Mouse (Mus musculus) MEL (cell line): ENCODE results near the gene Hsdl1. TPM values are rescaled to one million over a fixed set of nuclear protein-coding genes. Genes with fewer than 3 reads are reported as not detected.
A peak's percentile ranks its signal among the peaks of the same experiment; 100 is the strongest.

Experiments used
- DNase-seq: peaks from one replicate; pipeline ENCODE4 v3.0.0; 2011; ENCODE audit warnings: low read depth, low spot score
- H3K27ac ChIP-seq: 2 replicates; pipeline ENCODE4 v1.5.1; 2012; ENCODE audit warnings: low read depth, mild to moderate bottlenecking, control low read depth, low read length, moderate library complexity; ENCODE audit not compliant: control insufficient read depth
- H3K27me3 ChIP-seq, 2 experiments: fragments of 150-350 bp in 1 of 2; sonication (generic) in 1 of 2; 2 replicates each; pipeline ENCODE4 v1.6.1; 2012; ENCODE audit warnings: low read length in 2 of 2, mild to moderate bottlenecking in 2 of 2, improper control_type of control experiment in 1 of 2, moderate library complexity in 1 of 2; ENCODE audit not compliant: insufficient read depth in 2 of 2, control insufficient read depth in 1 of 2
- H3K36me3 ChIP-seq, 2 experiments: 2 replicates each; pipeline ENCODE4 v1.6.1; 2012 to 2014; ENCODE audit warnings: low read length in 2 of 2, improper control_type of control experiment in 1 of 2, inconsistent platforms in 1 of 2, mild to moderate bottlenecking in 1 of 2; ENCODE audit not compliant: insufficient read depth in 2 of 2, control insufficient read depth in 1 of 2
- H3K4me1 ChIP-seq, 2 experiments: fragments of 150-350 bp in 1 of 2; sonication (generic) in 1 of 2; 2 replicates each; pipeline ENCODE4 v1.6.1; 2012; ENCODE audit warnings: low read length in 2 of 2, improper control_type of control experiment in 1 of 2, mild to moderate bottlenecking in 1 of 2; ENCODE audit not compliant: insufficient read depth in 2 of 2, control insufficient read depth in 1 of 2
- H3K4me3 ChIP-seq, 2 experiments: fragments of 150-350 bp in 1 of 2; sonication (generic) in 1 of 2; 2 replicates each; pipeline ENCODE4 v1.5.1; 2012; ENCODE audit warnings: low read depth in 2 of 2, low read length in 2 of 2, mild to moderate bottlenecking in 2 of 2, moderate library complexity in 2 of 2, control low read depth in 1 of 2, improper control_type of control experiment in 1 of 2; ENCODE audit not compliant: control insufficient read depth in 1 of 2, insufficient read depth in 1 of 2
- H3K79me2 ChIP-seq: 2 replicates; pipeline ENCODE4 v1.6.1; 2012; ENCODE audit warnings: mild to moderate bottlenecking, low read length, moderate library complexity; ENCODE audit not compliant: control insufficient read depth, poor library complexity, insufficient read depth
- H3K9ac ChIP-seq: 2 replicates; pipeline ENCODE4 v1.6.1; 2012; ENCODE audit warnings: low read depth, mild to moderate bottlenecking, control low read depth, low read length, moderate library complexity; ENCODE audit not compliant: control insufficient read depth, poor library complexity, severe bottlenecking
- H3K9me3 ChIP-seq: fragments of 150-350 bp; sonication (generic); replicated peaks from 2 replicates; pipeline ENCODE4 v1.6.1; 2012; ENCODE audit warnings: mild to moderate bottlenecking, low read length, improper control_type of control experiment, moderate library complexity; ENCODE audit not compliant: insufficient read depth
- BHLHE40 ChIP-seq: IDR thresholded peaks from 2 replicates; pipeline ENCODE4 v1.6.1; 2012; ENCODE audit warnings: low read depth, mild to moderate bottlenecking, inconsistent platforms, low read length, improper control_type of control experiment, borderline replicate concordance
- CHD1 ChIP-seq: IDR thresholded peaks from 2 replicates; pipeline ENCODE4 v1.6.1; 2012; ENCODE audit warnings: low read depth, mild to moderate bottlenecking, inconsistent platforms, low read length, improper control_type of control experiment
- CHD2 ChIP-seq: IDR thresholded peaks from 2 replicates; pipeline ENCODE4 v1.6.1; 2011; ENCODE audit warnings: low read length, improper control_type of control experiment
- CTCF ChIP-seq, 3 experiments: IDR thresholded peaks in 2 of 3; conservative IDR thresholded peaks in 1 of 3; 2 replicates each; pipeline ENCODE4 v1.5.1; 2011 to 2012; ENCODE audit warnings: low read length in 3 of 3, low read depth in 2 of 3, mild to moderate bottlenecking in 2 of 3, improper control_type of control experiment in 1 of 3, inconsistent platforms in 1 of 3, mixed read lengths in 1 of 3, moderate library complexity in 1 of 3; ENCODE audit not compliant: control insufficient read depth in 1 of 3, insufficient read depth in 1 of 3, poor library complexity in 1 of 3, severe bottlenecking in 1 of 3
- EP300 ChIP-seq, 2 experiments: IDR thresholded peaks; 2 replicates each; pipeline ENCODE4 v1.6.1; 2011; ENCODE audit warnings: improper control_type of control experiment in 2 of 2, low read length in 2 of 2, low read depth in 1 of 2, mild to moderate bottlenecking in 1 of 2
- ETS1 ChIP-seq: IDR thresholded peaks from 2 replicates; pipeline ENCODE4 v1.6.1; 2012; ENCODE audit warnings: low read depth, mild to moderate bottlenecking, inconsistent platforms, low read length, improper control_type of control experiment, moderate library complexity
- GABPA ChIP-seq: IDR thresholded peaks from 2 replicates; pipeline ENCODE4 v1.6.1; 2012; ENCODE audit warnings: low read depth, mild to moderate bottlenecking, inconsistent platforms, low read length, improper control_type of control experiment, moderate library complexity
- GATA1 ChIP-seq: IDR thresholded peaks from 2 replicates; pipeline ENCODE4 v1.6.1; 2011; ENCODE audit warnings: low read depth, low read length, improper control_type of control experiment
- HCFC1 ChIP-seq: IDR thresholded peaks from 2 replicates; pipeline ENCODE4 v1.6.1; 2012; ENCODE audit warnings: low read depth, mild to moderate bottlenecking, inconsistent platforms, low read length, improper control_type of control experiment, moderate library complexity
- JUND ChIP-seq: IDR thresholded peaks from 2 replicates; pipeline ENCODE4 v1.6.1; 2011; ENCODE audit warnings: low read depth, mild to moderate bottlenecking, improper control_type of control experiment, low read length
- KAT2A ChIP-seq: conservative IDR thresholded peaks from 2 replicates; pipeline ENCODE4 v1.6.1; 2012; ENCODE audit warnings: low read depth, low read length, improper control_type of control experiment, inconsistent platforms
- MAX ChIP-seq: IDR thresholded peaks from 2 replicates; pipeline ENCODE4 v1.6.1; 2011; ENCODE audit warnings: low read length, improper control_type of control experiment
- MAZ ChIP-seq: IDR thresholded peaks from 2 replicates; pipeline ENCODE4 v1.6.1; 2012; ENCODE audit warnings: low read depth, mild to moderate bottlenecking, inconsistent platforms, low read length, improper control_type of control experiment
- MEF2A ChIP-seq: IDR thresholded peaks from 2 replicates; pipeline ENCODE4 v1.6.1; 2014; ENCODE audit warnings: low read depth, mild to moderate bottlenecking, inconsistent platforms, low read length, improper control_type of control experiment; ENCODE audit not compliant: poor library complexity, insufficient replicate concordance, severe bottlenecking; ENCODE audit errors: extremely low read depth
- MXI1 ChIP-seq: IDR thresholded peaks from 2 replicates; pipeline ENCODE4 v1.6.1; 2011; ENCODE audit warnings: mild to moderate bottlenecking, low read depth, low read length, improper control_type of control experiment
- MYB ChIP-seq: IDR thresholded peaks from 2 replicates; pipeline ENCODE4 v1.6.1; 2011; ENCODE audit warnings: mild to moderate bottlenecking, low read depth, low read length, improper control_type of control experiment
- MYC ChIP-seq: IDR thresholded peaks from 2 replicates; pipeline ENCODE4 v1.6.1; 2011; ENCODE audit warnings: low read depth, mild to moderate bottlenecking, low read length, improper control_type of control experiment, moderate library complexity
- POLR2A ChIP-seq, 2 experiments: IDR thresholded peaks; 2 replicates each; pipeline ENCODE4 v1.6.1; 2011 to 2012; ENCODE audit warnings: low read length in 2 of 2, mild to moderate bottlenecking in 2 of 2, control low read depth in 1 of 2, improper control_type of control experiment in 1 of 2, low read depth in 1 of 2, moderate library complexity in 1 of 2; ENCODE audit not compliant: control insufficient read depth in 1 of 2, insufficient read depth in 1 of 2, poor library complexity in 1 of 2
- POLR2AphosphoS2 ChIP-seq: IDR thresholded peaks from 2 replicates; pipeline ENCODE4 v1.6.1; 2011; ENCODE audit warnings: low read length, improper control_type of control experiment
- RCOR1 ChIP-seq: IDR thresholded peaks from 2 replicates; pipeline ENCODE4 v1.6.1; 2012; ENCODE audit warnings: low read depth, mild to moderate bottlenecking, inconsistent platforms, low read length, improper control_type of control experiment
- SIN3A ChIP-seq: IDR thresholded peaks from 2 replicates; pipeline ENCODE4 v1.6.1; 2012; ENCODE audit warnings: low read length, improper control_type of control experiment, inconsistent platforms
- SMC3 ChIP-seq: IDR thresholded peaks from 2 replicates; pipeline ENCODE4 v1.6.1; 2011; ENCODE audit warnings: low read depth, low read length, improper control_type of control experiment
- TAL1 ChIP-seq: IDR thresholded peaks from 2 replicates; pipeline ENCODE4 v1.6.1; 2012; ENCODE audit warnings: mild to moderate bottlenecking, inconsistent platforms, low read length, moderate library complexity, mixed read lengths
- TBP ChIP-seq: IDR thresholded peaks from 2 replicates; pipeline ENCODE4 v1.8.0; 2011; ENCODE audit warnings: low read depth, low read length, improper control_type of control experiment
- TCF12 ChIP-seq: IDR thresholded peaks from 2 replicates; pipeline ENCODE4 v1.6.1; 2014; ENCODE audit warnings: low read depth, mild to moderate bottlenecking, inconsistent platforms, low read length, improper control_type of control experiment, moderate library complexity
- UBTF ChIP-seq: IDR thresholded peaks from 2 replicates; pipeline ENCODE4 v1.6.1; 2012; ENCODE audit warnings: low read depth, mild to moderate bottlenecking, inconsistent platforms, low read length, improper control_type of control experiment, moderate library complexity, borderline replicate concordance; ENCODE audit not compliant: insufficient read depth
- USF1 ChIP-seq: IDR thresholded peaks from 2 replicates; pipeline ENCODE4 v1.6.1; 2014; ENCODE audit warnings: low read depth, mild to moderate bottlenecking, inconsistent platforms, low read length, improper control_type of control experiment, moderate library complexity
- ZNF384 ChIP-seq: IDR thresholded peaks from 2 replicates; pipeline ENCODE4 v1.6.1; 2012; ENCODE audit warnings: low read depth, mild to moderate bottlenecking, inconsistent platforms, low read length, improper control_type of control experiment
- polyA plus RNA-seq, 2 experiments: library from polyadenylated mRNA; stranded (reverse) in 1 of 2; unstranded in 1 of 2; fragments of >175 nt in 1 of 2; fragments of >200 nt in 1 of 2; gene quantifications; 2 replicates each; pipeline versions ENCODE4 v1.2.1 to v1.2.4; 2012; ENCODE audit warnings: low replicate concordance in 2 of 2, low read depth in 1 of 2; ENCODE audit not compliant: insufficient read length in 2 of 2, insufficient read depth in 1 of 2, missing spikeins in 1 of 2
- total RNA-seq: library from RNA; depleted of rRNA; stranded (reverse); fragments of 300-350 nt; gene quantifications from 2 replicates; pipeline ENCODE4 v1.2.3, GENCODE M21; 2012

Hsdl1 gene
- total and polyA plus RNA-seq, 3 experiments, result 29.4 to 46.3 (median 37.1) TPM

DNA sequence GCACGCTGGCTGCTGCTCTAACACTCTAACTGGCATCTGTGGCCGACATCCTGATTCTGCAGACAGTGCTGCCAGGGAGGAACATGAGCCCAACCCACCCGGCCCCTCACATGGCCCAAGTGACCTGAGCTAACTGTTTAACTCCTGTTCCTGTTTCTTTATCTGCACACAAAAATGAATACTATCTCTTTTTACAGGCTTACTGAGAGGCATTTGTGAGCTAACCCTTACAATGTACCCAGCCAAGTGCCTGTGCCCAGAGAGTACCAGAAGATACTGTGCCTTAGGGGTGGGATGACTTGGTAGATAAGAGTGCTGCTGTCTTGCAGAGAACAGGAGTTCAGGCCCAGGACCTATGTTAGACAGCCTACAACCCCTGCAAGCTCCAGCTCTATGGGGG lies 60.0 kb downstream of the Hsdl1 start:
- peak; percentile 52; the same call in 1 of the 2 replicates for TF ChIP-seq MAZ
- peak; percentile 81 for TF ChIP-seq MXI1
- no peak; the same call in 1 of the 2 replicates for TF ChIP-seq SMC3
- TF ChIP-seq HCFC1, result no peak
- TF ChIP-seq MYB, result peak; percentile 75
- peak; percentile 41; the same call in 1 of the 2 replicates for TF ChIP-seq MAX
- 0 out of 2 replicates have a peak, but pooled peaks have one; percentile 65 for TF ChIP-seq MYC
- TF ChIP-seq EP300 (IDR thresholded peaks at IDR 0.05; ENCODE audit: low read depth in 1 of 2, low read length in 2 of 2), result peak; percentile 96 to 97
- no peak for TF ChIP-seq ZNF384
- TF ChIP-seq POLR2AphosphoS2, result 0 out of 2 replicates have a peak, but pooled peaks have one; percentile 30
- TF ChIP-seq POLR2A (IDR thresholded peaks at IDR 0.05; ENCODE audit: control insufficient read depth in 1 of 2, insufficient read depth in 1 of 2, low read depth in 1 of 2, low read length in 2 of 2, poor library complexity in 1 of 2), result no peak; a peak in 1 of 4 replicates
- TF ChIP-seq TCF12, result peak; percentile 95
- peak; percentile 63 for TF ChIP-seq SIN3A
- TF ChIP-seq TAL1, result peak; percentile 85
- TF ChIP-seq TBP, result 0 out of 2 replicates have a peak, but pooled peaks have one; percentile 38
- TF ChIP-seq USF1, result peak; percentile 63; the same call in 1 of the 2 replicates
- TF ChIP-seq RCOR1, result peak; percentile 66
- peak; percentile 96 for TF ChIP-seq GATA1
- TF ChIP-seq ETS1, result peak; percentile 88
- TF ChIP-seq KAT2A, result no peak
- no peak for TF ChIP-seq JUND
- no peak for TF ChIP-seq UBTF
- no peaks in the 10 kb centered on the region for H3K9me3 ChIP-seq
- no peaks in the 10 kb centered on the region for H3K79me2 ChIP-seq
- peak; percentile 87 for DNase-seq
- H3K4me1 ChIP-seq, result peaks cover 24 to 29% of the 10 kb centered on the region in 2 experiments
- no peak overlapping the region for H3K9ac ChIP-seq
- no peak overlapping the region for H3K4me3 ChIP-seq
- H3K27ac ChIP-seq, result peak overlapping the region; percentile 75
- H3K27me3 ChIP-seq, result no peaks in the 10 kb centered on the region
- peaks cover 16 to 26% of the 10 kb centered on the region in 2 experiments for H3K36me3 ChIP-seq

DNA sequence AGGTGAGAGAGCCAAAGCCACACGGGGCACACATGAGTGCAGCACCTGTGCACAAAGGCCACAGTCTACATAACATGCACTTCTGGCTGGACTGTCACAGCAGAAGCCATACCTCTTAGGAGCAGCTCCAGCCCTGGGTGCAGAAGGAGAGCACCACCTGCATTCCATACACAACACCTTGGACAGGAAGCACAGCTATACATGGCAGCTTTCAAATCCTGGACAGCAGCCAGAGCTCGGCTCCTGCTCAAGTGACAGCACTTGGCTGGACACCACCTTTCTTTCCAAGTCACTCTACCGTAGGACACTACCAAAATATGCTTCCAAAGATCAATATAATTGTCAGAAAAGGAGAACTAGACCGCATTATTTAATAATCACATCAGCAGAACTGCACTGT lies 61.6 kb downstream of the Hsdl1 start:
- Histone ChIP-seq H3K27ac (no peak overlapping the region), H3K36me3 (peaks cover 14 to 26% of the 10 kb centered on the region in 2 experiments), H3K4me3 (no peak overlapping the region), H3K9me3 (no peaks in the 10 kb centered on the region), H3K79me2 (no peaks in the 10 kb centered on the region), H3K27me3 (no peaks in the 10 kb centered on the region), H3K4me1 (peaks cover 22 to 29% of the 10 kb centered on the region in 2 experiments), H3K9ac (no peak overlapping the region)
- DNase-seq, result no peak
- TF ChIP-seq UBTF (no peak), JUND (no peak), POLR2A (IDR thresholded peaks at IDR 0.05; ENCODE audit: control insufficient read depth in 1 of 2, insufficient read depth in 1 of 2, low read depth in 1 of 2, low read length in 2 of 2, poor library complexity in 1 of 2) (no peak), GABPA (no peak), USF1 (no peak), HCFC1 (no peak), CHD1 (no peak), MAZ (no peak), CTCF (IDR thresholded peaks at IDR 0.05 in 2 of 3, conservative IDR thresholded peaks at IDR 0.05 in 1 of 3; ENCODE audit: control insufficient read depth in 1 of 3, insufficient read depth in 1 of 3, low read depth in 2 of 3, low read length in 3 of 3, poor library complexity in 1 of 3, severe bottlenecking in 1 of 3) (no peak), CHD2 (no peak), SMC3 (no peak), BHLHE40 (no peak), TCF12 (no peak), POLR2AphosphoS2 (no peak), KAT2A (no peak), MYB (no peak), MEF2A (no peak)
